Mouse (Mus musculus): ENCODE data around the gene Susd4. TPM values are rescaled to one million over a fixed set of nuclear protein-coding genes. Genes with fewer than 3 reads are reported as not detected.

Susd4 gene
- polyA plus RNA-seq, 1 experiment from 2014 or later = 36.7 TPM

DNA sequence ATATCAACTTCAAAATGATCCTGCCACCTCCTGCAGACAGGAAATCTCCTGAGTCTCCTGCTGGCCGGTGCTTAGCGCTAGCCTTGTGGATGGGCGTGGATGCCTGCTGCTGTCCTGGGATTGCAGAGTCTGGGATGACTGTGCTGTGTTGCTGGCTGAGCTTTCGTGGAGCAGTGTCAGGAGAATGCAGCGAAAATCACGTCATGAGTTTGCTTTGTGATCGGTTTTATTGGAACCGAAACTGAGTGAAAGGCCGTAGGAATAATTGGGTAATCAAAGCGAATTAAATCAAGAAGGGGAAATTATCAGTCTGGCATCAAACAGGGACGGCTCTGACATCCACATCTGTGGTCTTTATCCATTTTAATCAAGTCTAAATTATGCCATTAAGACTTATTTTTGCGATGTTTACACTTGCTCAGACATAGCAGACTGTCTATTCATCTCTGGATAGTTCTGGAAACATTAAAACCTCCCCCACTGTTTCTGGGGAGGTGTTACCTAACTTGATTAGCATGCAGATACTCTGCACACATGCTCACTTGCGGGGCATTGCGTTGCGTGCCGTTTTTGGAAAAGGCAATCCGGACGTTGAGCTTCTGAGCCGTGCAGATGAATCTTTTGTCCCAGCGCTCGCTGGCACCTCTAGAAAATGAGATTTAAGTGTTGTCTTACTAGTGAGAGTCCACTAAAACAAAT, 60.2 kb downstream of the Susd4 start:
- H3K4me2 ChIP-seq (replicated peaks) = peak overlapping the region; percentile 34
- peak; percentile 80 for ATAC-seq (replicated peaks)
- H3K4me3 ChIP-seq = peak overlapping the region; percentile 17
- H3K27ac ChIP-seq (replicated peaks) = peak overlapping the region; percentile 57
- no peaks in the 10 kb centered on the region for H3K27me3 ChIP-seq
- H3K4me1 ChIP-seq = peaks cover 18% of the 10 kb centered on the region
- H3K9me3 ChIP-seq = no peaks in the 10 kb centered on the region
- 21% methylated on average over 21 of the region's 21 CpGs for WGBS
- 0 out of 2 replicates have a peak overlapping the region, but pooled peaks have one; percentile 22 for H3K9ac ChIP-seq (replicated peaks)
- no peaks in the 10 kb centered on the region for H3K36me3 ChIP-seq

DNA sequence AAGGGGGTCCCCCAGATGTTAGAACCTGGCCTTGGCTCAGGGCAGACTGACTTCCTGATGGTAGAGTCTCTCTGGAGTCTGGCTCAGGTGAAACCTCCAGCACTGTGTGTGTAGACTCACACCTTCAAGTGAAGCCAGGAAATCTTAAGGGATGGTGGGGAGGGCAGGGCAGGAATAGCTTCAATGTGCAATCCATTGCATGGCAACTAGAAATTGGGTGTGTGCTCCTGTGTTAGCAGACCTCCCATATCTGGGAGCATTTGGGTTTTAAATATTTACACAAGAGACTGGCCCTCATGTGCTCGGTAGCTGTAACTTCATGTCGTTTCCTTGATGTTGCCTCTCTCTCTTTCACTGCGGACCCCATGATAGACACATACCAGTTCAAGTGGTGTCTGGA, 62.9 kb downstream of the Susd4 start:
- 87% methylated on average over 3 of the region's 3 CpGs for WGBS
- no peak overlapping the region for H3K4me3 ChIP-seq
- H3K27me3 ChIP-seq = no peaks in the 10 kb centered on the region
- H3K36me3 ChIP-seq = no peaks in the 10 kb centered on the region
- H3K9me3 ChIP-seq = no peaks in the 10 kb centered on the region
- no peak for ATAC-seq (replicated peaks)
- H3K27ac ChIP-seq (replicated peaks) = no peak overlapping the region
- no peak overlapping the region for H3K9ac ChIP-seq (replicated peaks)
- peaks cover 18% of the 10 kb centered on the region for H3K4me1 ChIP-seq
- no peak overlapping the region for H3K4me2 ChIP-seq (replicated peaks)

DNA sequence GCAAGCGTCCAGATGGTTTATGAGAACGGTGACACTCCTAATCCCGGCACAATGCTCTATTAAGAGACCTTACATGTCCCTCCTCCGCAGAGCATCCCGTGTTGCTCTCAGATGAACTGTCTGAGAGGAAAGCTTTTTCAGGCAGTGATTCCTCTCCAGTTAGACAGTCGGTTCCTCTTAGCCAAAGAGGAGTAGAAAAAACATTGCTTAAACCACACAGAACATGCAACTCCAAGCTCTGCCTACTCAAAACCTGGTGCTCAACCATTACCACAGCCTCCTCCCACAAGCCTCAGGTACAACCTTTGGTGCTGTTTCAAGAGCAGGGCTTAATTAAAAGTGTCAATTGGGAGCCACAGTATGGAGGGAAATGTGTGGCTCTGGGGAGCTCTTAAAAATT, 74.4 kb downstream of the Susd4 start:
- H3K27ac ChIP-seq (replicated peaks) = no peak overlapping the region

DNA sequence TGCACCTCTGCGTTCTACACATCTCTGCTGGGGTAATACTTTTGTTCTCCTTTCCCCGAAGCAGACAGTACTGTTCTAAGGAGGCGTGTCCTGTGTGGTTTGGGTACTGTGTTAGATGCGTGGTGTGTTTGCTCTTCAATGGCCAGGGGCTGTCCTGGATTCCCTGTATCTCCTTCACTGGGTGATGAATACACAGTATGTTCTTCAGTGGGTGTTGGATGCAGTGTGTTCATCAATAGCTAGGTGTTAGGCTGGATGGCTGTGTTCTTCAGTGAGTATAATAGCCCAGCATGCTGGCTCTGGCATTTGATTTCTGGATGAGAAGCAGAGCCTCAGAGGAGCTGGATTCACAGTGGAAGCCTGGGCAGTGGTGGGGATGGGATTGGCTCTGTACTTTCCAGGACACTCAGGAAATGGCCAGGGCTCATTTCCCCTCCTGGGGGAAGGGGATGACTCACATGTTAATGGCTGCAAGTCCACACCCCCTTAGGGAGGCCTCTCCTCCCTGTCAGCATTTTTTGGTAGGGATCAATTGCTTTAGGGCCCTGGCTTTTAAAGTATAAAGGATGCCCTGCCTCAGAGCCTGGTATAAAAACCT, 75.8 kb downstream of the Susd4 start:
- no peak overlapping the region for H3K4me2 ChIP-seq (replicated peaks)
- H3K27ac ChIP-seq (replicated peaks) = peak overlapping the region; percentile 38; the same call in 1 of the 2 replicates
- peak; percentile 58 for ATAC-seq (replicated peaks)
- no peak overlapping the region for H3K4me3 ChIP-seq
- no peak overlapping the region for H3K9ac ChIP-seq (replicated peaks)
- no peaks in the 10 kb centered on the region for H3K36me3 ChIP-seq
- 76% methylated on average over 4 of the region's 4 CpGs for WGBS
- H3K9me3 ChIP-seq = no peaks in the 10 kb centered on the region
- no peaks in the 10 kb centered on the region for H3K27me3 ChIP-seq
- H3K4me1 ChIP-seq = peaks cover 13% of the 10 kb centered on the region

More for the DNA sequence above, 74.4 kb downstream of the Susd4 start:
- Histone ChIP-seq H3K4me1 (peaks cover 13% of the 10 kb centered on the region), H3K36me3 (no peaks in the 10 kb centered on the region), H3K4me3 (no peak overlapping the region), H3K9ac (replicated peaks) (no peak overlapping the region), H3K4me2 (replicated peaks) (no peak overlapping the region), H3K27me3 (no peaks in the 10 kb centered on the region), H3K9me3 (no peaks in the 10 kb centered on the region)
- no peak for ATAC-seq (replicated peaks)
- 72% methylated on average over 6 of the region's 6 CpGs for WGBS

DNA sequence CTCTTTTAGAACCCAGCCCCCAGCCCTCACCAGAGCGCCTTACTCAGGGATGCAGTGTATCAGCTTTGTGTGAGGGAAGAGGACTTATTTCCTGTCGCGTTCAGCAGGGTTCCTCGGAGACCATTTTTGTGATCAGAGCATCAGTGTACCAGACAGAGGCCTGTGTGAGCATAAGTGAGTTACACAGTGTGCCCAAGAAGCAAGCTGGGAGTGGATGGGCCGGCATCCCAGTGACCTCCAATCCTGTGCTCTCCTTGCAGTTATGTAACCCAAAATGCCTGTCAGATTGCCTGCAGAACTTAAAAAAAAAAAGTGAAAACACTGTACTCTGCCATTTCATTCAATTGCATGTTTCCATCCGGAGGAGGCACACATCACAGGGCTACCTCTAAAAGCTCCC, 76.4 kb downstream of the Susd4 start:
- H3K4me1 ChIP-seq = peaks cover 13% of the 10 kb centered on the region
- no peak overlapping the region for H3K4me3 ChIP-seq
- no peaks in the 10 kb centered on the region for H3K9me3 ChIP-seq
- H3K27me3 ChIP-seq = no peaks in the 10 kb centered on the region
- 30% methylated on average over 6 of the region's 6 CpGs for WGBS
- H3K4me2 ChIP-seq (replicated peaks) = no peak overlapping the region
- H3K9ac ChIP-seq (replicated peaks) = no peak overlapping the region
- ATAC-seq (replicated peaks) = peak; percentile 35; the same call in 1 of the 2 replicates
- peak overlapping the region; percentile 38; the same call in 1 of the 2 replicates for H3K27ac ChIP-seq (replicated peaks)
- no peaks in the 10 kb centered on the region for H3K36me3 ChIP-seq

DNA sequence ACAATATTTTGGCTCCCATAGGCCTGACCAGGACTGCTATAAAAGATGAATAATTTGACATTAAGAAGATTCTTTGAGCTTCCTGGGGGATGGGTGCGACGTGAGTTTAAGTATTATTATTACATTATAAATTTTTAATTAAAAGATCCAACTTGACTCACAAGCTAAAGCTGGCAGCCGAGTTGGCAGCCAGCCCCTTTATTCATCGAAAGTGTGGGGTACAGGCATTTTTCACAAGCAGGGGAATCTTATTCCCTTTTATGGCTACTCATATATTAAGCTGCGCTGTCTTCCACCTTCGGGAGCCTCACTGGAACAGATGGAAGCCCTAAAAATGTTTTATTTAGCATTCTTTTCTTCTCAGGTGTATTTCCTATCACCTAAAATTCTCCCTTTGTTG, 76.9 kb downstream of the Susd4 start:
- Histone ChIP-seq H3K36me3 (no peaks in the 10 kb centered on the region), H3K27ac (replicated peaks) (no peak overlapping the region), H3K4me1 (peaks cover 13% of the 10 kb centered on the region), H3K9ac (replicated peaks) (no peak overlapping the region), H3K4me2 (replicated peaks) (no peak overlapping the region), H3K9me3 (no peaks in the 10 kb centered on the region), H3K4me3 (no peak overlapping the region), H3K27me3 (no peaks in the 10 kb centered on the region)
- no peak for ATAC-seq (replicated peaks)
- 65% methylated on average over 6 of the region's 6 CpGs for WGBS

DNA sequence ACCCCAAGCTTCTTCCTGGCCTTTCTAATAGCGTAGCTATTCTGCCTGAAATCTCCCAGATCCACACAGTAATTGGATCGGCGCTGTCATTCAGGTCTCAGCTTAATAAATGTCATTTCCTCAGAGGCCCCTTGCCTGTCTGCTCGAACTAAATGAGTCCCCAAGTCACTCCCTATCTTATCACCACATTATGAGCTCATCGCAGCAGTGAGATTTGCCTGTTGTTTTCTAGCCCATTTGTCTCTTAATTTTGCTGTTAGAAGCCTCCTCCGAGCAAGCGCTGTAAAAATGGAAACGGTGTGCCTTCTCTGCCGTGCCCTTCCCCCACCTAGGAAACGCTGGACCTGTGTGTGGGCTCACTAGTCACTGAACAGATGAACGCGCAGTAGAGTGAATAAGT, 85.9 kb downstream of the Susd4 start:
- Histone ChIP-seq H3K27me3 (no peaks in the 10 kb centered on the region), H3K9me3 (no peaks in the 10 kb centered on the region), H3K27ac (replicated peaks) (no peak overlapping the region), H3K36me3 (no peaks in the 10 kb centered on the region), H3K9ac (replicated peaks) (no peak overlapping the region), H3K4me3 (no peak overlapping the region), H3K4me2 (replicated peaks) (no peak overlapping the region), H3K4me1 (no peaks in the 10 kb centered on the region)
- 73% methylated on average over 12 of the region's 12 CpGs for WGBS
- no peak for ATAC-seq (replicated peaks)

DNA sequence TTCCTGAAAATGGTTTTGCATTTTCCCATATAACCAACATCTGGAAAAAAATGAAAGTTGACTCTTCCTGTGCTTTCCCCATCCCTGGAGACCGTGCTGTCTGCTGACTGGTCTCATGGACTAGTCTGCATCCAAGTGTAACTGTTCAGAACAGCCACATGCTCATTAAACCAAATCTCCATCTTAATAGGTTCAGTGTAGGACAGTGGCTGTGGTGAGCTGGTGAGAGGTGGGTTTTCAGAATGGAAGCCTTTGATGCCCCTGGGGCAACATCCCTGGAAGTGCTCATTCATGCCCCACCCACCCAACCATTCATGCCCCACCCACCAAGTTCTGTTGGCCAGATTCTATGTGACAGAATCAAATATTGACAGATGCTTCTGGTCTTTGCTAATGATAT, 86.4 kb downstream of the Susd4 start:
- no peaks in the 10 kb centered on the region for H3K4me1 ChIP-seq
- H3K9ac ChIP-seq (replicated peaks) = no peak overlapping the region
- no peak overlapping the region for H3K4me2 ChIP-seq (replicated peaks)
- no peak for ATAC-seq (replicated peaks)
- H3K9me3 ChIP-seq = no peaks in the 10 kb centered on the region
- H3K36me3 ChIP-seq = no peaks in the 10 kb centered on the region
- no peaks in the 10 kb centered on the region for H3K27me3 ChIP-seq
- H3K27ac ChIP-seq (replicated peaks) = no peak overlapping the region
- no peak overlapping the region for H3K4me3 ChIP-seq
- 71% methylated on average over 1 of the region's 1 CpGs for WGBS

DNA sequence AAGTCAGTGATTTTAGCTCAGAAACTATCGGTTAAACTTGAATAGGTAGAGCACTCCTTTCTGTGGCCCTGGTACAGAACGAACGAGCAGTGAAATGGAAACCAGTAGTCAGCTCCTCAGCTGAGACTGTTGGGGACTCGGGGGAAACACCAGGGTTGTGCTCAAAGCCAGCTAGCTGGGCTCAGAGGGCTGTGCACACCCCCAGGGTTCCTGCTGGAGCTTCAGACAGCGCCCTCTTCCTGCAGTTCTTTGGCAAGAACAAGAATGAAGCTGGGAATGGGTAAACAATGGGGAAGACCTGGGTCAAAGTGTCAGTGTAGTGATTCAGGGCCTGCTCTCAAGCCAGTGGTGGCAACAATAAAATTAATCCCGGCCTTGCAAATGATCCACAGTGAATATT, 88.5 kb downstream of the Susd4 start:
- no peak overlapping the region for H3K4me3 ChIP-seq
- WGBS = 49% methylated on average over 6 of the region's 6 CpGs

DNA sequence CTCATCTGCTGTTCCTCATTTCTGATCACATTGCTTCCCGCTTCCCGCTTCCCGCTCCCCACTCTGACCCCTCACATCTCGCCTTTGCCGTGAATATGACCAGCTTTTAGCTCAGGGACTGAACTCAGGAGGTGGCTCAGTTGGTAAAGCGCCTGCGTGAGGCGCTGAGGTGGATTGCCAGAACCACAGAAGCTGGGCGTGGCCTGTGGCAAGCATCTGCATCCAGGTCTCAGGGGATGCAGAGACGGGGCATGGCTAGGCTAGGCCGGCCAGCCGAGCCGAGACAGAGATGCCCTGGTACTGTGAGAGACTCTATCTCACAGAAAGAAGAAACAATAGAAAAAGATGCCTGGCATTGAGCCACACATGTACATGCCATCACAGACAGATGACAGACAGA, 93.0 kb downstream of the Susd4 start:
- Histone ChIP-seq H3K27ac (replicated peaks) (no peak overlapping the region), H3K27me3 (no peaks in the 10 kb centered on the region), H3K36me3 (no peaks in the 10 kb centered on the region), H3K4me3 (no peak overlapping the region), H3K9ac (replicated peaks) (no peak overlapping the region), H3K4me1 (0 out of 2 replicates have a peak, but pooled peaks cover 4% of the 10 kb centered on the region), H3K9me3 (no peaks in the 10 kb centered on the region), H3K4me2 (replicated peaks) (no peak overlapping the region)
- ATAC-seq (replicated peaks) = no peak
- 79% methylated on average over 13 of the region's 13 CpGs for WGBS

More for the DNA sequence above, 88.5 kb downstream of the Susd4 start:
- no peaks in the 10 kb centered on the region for H3K27me3 ChIP-seq
- H3K27ac ChIP-seq (replicated peaks) = no peak overlapping the region
- H3K9me3 ChIP-seq = no peaks in the 10 kb centered on the region
- ATAC-seq (replicated peaks) = no peak
- H3K4me1 ChIP-seq = 0 out of 2 replicates have a peak, but pooled peaks cover 4% of the 10 kb centered on the region
- no peak overlapping the region for H3K4me2 ChIP-seq (replicated peaks)
- no peak overlapping the region for H3K9ac ChIP-seq (replicated peaks)
- H3K36me3 ChIP-seq = no peaks in the 10 kb centered on the region

DNA sequence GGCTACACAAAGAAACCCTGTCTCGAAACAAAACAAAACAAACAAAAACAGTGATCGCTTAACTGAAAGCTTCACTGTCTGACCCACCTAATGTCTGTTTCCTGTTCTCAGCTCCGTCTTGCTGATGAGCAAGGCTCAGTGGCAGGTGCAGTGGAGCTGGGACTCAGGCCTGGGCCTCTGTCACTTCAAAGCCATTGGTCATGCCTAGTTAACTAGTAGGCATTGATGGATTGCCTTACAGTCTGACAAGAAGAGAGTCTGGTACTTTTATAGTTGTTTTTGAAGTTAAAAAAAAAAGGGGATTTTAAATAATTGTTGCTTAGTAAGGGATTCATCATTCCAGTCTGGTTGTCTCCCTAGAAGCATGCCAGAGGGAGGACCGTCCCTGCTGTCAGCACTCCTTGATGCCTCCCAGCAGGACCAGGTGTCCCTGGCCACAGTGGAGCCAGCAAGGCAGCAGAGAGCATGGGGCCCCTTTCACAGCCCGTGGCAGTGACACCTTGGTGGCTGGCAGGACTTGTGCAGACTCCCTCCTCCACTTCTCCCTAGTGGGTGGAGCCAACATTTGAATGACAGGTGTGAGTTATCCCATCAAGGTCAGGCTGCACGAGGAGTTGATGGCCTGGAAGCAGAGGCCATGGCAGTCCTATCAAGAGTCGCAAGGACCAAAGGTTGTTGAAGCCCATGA, 98.2 kb downstream of the Susd4 start:
- Histone ChIP-seq H3K9me3 (no peaks in the 10 kb centered on the region), H3K27ac (replicated peaks) (no peak overlapping the region), H3K36me3 (no peaks in the 10 kb centered on the region), H3K9ac (replicated peaks) (no peak overlapping the region), H3K4me2 (replicated peaks) (no peak overlapping the region), H3K4me3 (no peak overlapping the region), H3K4me1 (no peaks in the 10 kb centered on the region), H3K27me3 (no peaks in the 10 kb centered on the region)
- WGBS = 48% methylated on average over 7 of the region's 7 CpGs
- ATAC-seq (replicated peaks) = no peak

DNA sequence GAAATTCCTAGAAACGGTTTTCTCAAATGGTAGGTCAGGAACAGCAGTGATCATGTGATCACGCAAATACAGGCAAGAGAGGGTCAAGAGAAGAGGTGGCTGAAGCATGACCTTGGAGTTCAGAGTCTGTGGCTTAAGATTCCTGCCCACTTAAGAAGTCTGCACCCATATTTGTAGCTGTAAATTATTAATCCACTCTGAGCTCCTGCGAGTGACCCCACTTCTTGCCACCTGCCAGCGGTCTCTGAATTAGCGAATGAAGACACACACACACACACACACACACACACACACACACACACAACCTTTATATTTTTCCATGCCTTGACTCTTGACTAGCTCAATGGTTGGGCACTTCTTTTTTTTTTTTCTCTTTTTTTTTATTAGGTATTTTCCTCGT, 99.7 kb downstream of the Susd4 start:
- 85% methylated on average over 6 of the region's 6 CpGs for WGBS
- H3K36me3 ChIP-seq = no peaks in the 10 kb centered on the region
- H3K4me2 ChIP-seq (replicated peaks) = no peak overlapping the region
- H3K27me3 ChIP-seq = no peaks in the 10 kb centered on the region
- no peaks in the 10 kb centered on the region; the same call in 1 of the 2 replicates for H3K4me1 ChIP-seq
- no peak overlapping the region for H3K27ac ChIP-seq (replicated peaks)
- no peak overlapping the region for H3K9ac ChIP-seq (replicated peaks)
- ATAC-seq (replicated peaks) = no peak
- no peak overlapping the region for H3K4me3 ChIP-seq
- H3K9me3 ChIP-seq = no peaks in the 10 kb centered on the region
